Mouse (Mus musculus) heart, adult 9 months (tissue): ENCODE data around the gene BC049352.

Source experiments
- DNase-seq, 2 experiments: peaks; one replicate each; pipeline ENCODE4 v3.0.0; 2022; ENCODE audit warnings: low spot score in 2 of 2

The BC049352 gene

DNA sequence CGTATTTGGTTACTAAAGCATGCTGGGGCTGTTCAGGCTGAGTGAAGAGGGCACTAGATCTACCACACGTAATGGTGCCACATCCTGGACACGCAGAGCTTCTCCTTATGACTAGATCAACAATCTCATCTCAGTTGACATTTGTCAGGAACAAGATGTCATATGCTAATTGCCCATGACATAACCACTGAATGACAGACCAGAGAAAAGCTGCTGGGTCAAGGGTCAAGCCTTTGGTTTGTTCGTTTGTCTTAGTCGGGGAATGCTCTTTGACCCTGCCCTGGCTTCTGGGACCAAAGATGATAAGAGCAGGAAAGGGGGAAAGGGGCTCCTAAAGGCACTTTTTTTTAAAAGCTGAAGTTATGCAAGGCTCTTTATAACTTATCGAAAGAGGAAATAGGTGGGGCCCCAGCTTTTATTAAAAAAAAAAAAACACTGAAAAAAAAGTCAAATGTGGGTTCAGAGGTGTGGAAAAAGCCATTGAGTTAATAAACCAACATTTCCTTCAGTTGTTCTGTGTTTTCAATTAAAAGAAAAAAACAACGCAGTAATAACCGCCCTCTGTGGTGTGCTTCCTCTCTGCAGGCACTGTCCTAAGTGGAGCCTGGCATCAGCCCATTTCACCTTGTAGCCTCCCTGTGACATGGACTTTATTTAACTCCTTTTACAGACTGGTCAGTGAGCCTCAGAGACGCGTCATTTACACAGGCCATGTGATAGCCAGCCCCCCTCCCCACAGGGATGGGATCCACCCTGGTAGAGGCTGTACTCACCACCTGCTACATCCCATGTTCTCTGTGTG, 112.6 kb downstream of the BC049352 start:
- DNase-seq = no peak

DNA sequence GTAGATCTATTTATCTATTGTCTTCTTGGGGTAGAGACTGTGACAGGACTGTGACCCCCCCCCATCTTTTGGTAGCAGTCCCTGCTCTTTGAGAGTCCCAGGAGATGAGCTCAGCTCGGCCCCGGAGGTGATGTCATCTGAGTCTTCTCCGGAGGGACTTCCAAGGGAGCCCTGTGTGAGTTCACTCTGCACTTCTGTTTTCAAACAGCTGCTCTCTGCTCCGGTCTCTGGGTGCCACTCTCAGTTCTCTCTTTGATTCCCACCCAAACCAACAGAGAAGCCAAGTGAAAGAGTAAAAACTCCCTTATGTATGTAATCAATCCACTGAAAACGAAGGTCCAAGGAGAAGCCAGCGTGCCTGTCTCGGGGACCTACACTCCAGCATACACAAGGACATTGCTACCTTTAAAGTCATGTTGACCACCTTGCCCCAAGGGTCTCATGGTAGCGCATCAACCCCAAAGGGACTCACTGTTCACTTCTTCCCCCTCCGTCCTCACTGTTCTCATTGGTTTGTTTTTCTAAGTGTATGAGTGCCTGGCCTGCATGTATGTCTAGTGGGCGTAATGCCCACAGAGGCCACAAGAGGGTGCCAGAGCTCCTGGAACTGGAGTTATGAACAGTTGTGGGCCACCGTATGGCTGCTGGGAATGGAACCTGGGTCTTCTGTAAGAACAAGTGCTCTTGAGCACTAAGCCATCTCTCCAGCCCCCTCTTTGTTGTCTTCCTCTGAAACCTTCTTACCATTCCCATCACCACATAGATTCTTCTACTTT, 117.6 kb downstream of the BC049352 start:
- DNase-seq = peak; percentile 45 to 61
